ENCODE assay signal across 16 mouse cellular contexts in the genomic region with DNA sequence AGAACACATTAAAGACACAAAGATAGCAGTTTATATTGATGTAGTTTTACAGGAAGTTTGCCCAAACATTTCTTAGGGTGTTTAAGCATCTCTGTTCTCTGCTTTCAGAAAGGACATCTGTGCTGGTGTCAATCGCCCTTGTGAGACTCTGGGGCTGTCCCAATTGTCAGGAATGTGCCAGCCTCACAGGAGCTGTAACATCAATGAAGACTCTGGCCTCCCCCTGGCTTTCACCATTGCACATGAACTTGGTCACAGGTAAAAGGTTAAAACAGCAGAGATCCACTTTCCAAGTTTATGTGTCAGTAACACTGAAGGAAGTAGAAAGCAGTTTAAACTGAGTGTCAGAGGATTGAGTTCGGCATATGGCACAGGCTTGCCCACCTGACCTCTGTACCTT.
DNase-seq lines count a peak whose midpoint lies in the region; TF ChIP-seq lines count a peak whose summit lies in the region.
"Had no signal": no experiment of that assay in that cellular context is flagged by ENCODE, and none has a peak within 500 bp of the region (broad histone marks: within the 10 kb centered on the region; RNA-seq: fewer than 3 reads in every experiment).

No protein-coding gene starts in this region.

- no peaks in the 10 kb centered on the region for H3K79me2 ChIP-seq in CH12.LX (replicated peaks; ENCODE audit: control insufficient read depth, extremely low read depth, insufficient read depth, poor library complexity, severe bottlenecking)

- TF ChIP-seq RAD21 in CH12.LX (IDR thresholded peaks at IDR 0.05; ENCODE audit: low read depth, low read length) = peak; percentile 35

- no peak overlapping the region for H3K27ac ChIP-seq in CH12.LX (ENCODE audit: insufficient read depth, low read depth)

- dilution Hi-C loops in CH12.LX (cut with MboI; ENCODE audit: extremely low pct_ligation_motif_present, extremely low pct_unique_long_range_greater_than_20kb, low sequenced_read_pairs) = no loop called here

- peak; percentile 35; the same call in 1 of the 2 replicates for TF ChIP-seq EP300 in CH12.LX (IDR thresholded peaks at IDR 0.05; ENCODE audit: low read length)

- no peaks in the 10 kb centered on the region for H3K9me3 ChIP-seq in CH12.LX (replicated peaks; ENCODE audit: low read length)
- H3K9me3 ChIP-seq: G1E had no signal

- H3K4me3 ChIP-seq in CH12.LX (replicated peaks in 1 of 3; ENCODE audit: low read depth in 2 of 3, low read length in 2 of 3, poor library complexity in 1 of 3) = no peak overlapping the region

- DNase-seq in heart, adult 11 months = peak; percentile 81
- DNase-seq in heart, postnatal 4 days = no peak
- DNase-seq in CH12.LX (ENCODE audit: extremely low read depth) = peak; percentile 69
- no peak for DNase-seq in layer of hippocampus, postnatal 10 days (ENCODE audit: low spot score in 2 of 2)
- DNase-seq: adrenal gland, adult 2 months; adrenal gland, adult 8-10 months; adrenal gland, postnatal 10 days; adrenal gland, postnatal 14 days; adrenal gland, postnatal 25 days; adrenal gland, postnatal 36 days; B cell, adult 2 months; cerebellum, adult 11 months; cerebellum, adult 11-12 months; cerebellum, adult 18-20 months; cerebellum, adult 2 months had no signal

- H3K9ac ChIP-seq in CH12.LX (ENCODE audit: insufficient read depth, low read depth) = no peak overlapping the region

- peaks cover 6 to 70% of the 10 kb centered on the region in 2 experiments; a peak in 3 of 4 replicates for H3K4me1 ChIP-seq in CH12.LX (ENCODE audit: control insufficient read depth in 1 of 2, insufficient read depth in 2 of 2)

- in situ Hi-C loops in CH12.LX (cut with MboI; ENCODE audit: low pct_ligation_motif_present, low pct_unique_long_range_greater_than_20kb, low sequenced_read_pairs) = loop anchor here (5.0 kb wide), 1 partner anchor 84 kb away; no protein-coding TSS in a partner anchor

- H3K4me2 ChIP-seq in CH12.LX (ENCODE audit: insufficient read depth, low read depth, poor library complexity, severe bottlenecking) = no peak overlapping the region

- H3K36me3 ChIP-seq in CH12.LX (replicated peaks in 1 of 2; ENCODE audit: control insufficient read depth in 1 of 2, insufficient read depth in 1 of 2, low read length in 1 of 2) = no peaks in the 10 kb centered on the region
- H3K36me3 ChIP-seq: G1E had no signal

- peak in 1 of 2 experiments; percentile 22; a peak in 1 of 4 replicates for TF ChIP-seq CTCF in CH12.LX (conservative IDR thresholded peaks at IDR 0.05 in 1 of 2, IDR thresholded peaks at IDR 0.05 in 1 of 2; ENCODE audit: low read depth in 2 of 2, low read length in 2 of 2)

- no peak for TF ChIP-seq POLR2A in CH12.LX (IDR thresholded peaks at IDR 0.05; ENCODE audit: low read depth, low read length)

- H3K27me3 ChIP-seq in CH12.LX (replicated peaks) = no peaks in the 10 kb centered on the region

TF ChIP-seq in CH12.LX, 34 proteins besides CTCF, POLR2A, EP300 and RAD21:
- TF ChIP-seq BHLHE40 (IDR thresholded peaks at IDR 0.05; ENCODE audit: low read depth, low read length) (peak; percentile 58), USF1 (IDR thresholded peaks at IDR 0.05; ENCODE audit: low read depth, low read length) (no peak), IRF4 (IDR thresholded peaks at IDR 0.05; ENCODE audit: low read depth, low read length) (peak; percentile 58), ELF1 (IDR thresholded peaks at IDR 0.05; ENCODE audit: low read depth, low read length) (0 out of 2 replicates have a peak, but pooled peaks have one; percentile 21), MEF2A (IDR thresholded peaks at IDR 0.05; ENCODE audit: borderline replicate concordance, low read depth, low read length) (0 out of 2 replicates have a peak, but pooled peaks have one; percentile 38), NRF1 (IDR thresholded peaks at IDR 0.05; ENCODE audit: low read depth, low read length) (no peak), NELFE (IDR thresholded peaks at IDR 0.05; ENCODE audit: low read depth, low read length) (no peak), MAX (IDR thresholded peaks at IDR 0.05; ENCODE audit: low read length) (0 out of 2 replicates have a peak, but pooled peaks have one; percentile 12), ZMIZ1 (IDR thresholded peaks at IDR 0.05; ENCODE audit: low read depth, low read length) (no peak), GABPA (IDR thresholded peaks at IDR 0.05; ENCODE audit: insufficient replicate concordance, low read depth, low read length) (no peak), PAX5 (IDR thresholded peaks at IDR 0.05; ENCODE audit: low read length) (no peak), TCF12 (IDR thresholded peaks at IDR 0.05; ENCODE audit: low read depth, low read length) (peak; percentile 53; the same call in 1 of the 2 replicates), E2F4 (IDR thresholded peaks at IDR 0.05; ENCODE audit: insufficient replicate concordance, low read depth, low read length) (no peak), MAZ (IDR thresholded peaks at IDR 0.05; ENCODE audit: low read depth, low read length) (no peak), SIN3A (IDR thresholded peaks at IDR 0.05; ENCODE audit: low read length) (no peak), JUND (conservative IDR thresholded peaks at IDR 0.05; ENCODE audit: low read depth, low read length) (no peak), SMC3 (IDR thresholded peaks at IDR 0.05; ENCODE audit: low read depth, low read length) (peak; percentile 46), CHD1 (IDR thresholded peaks at IDR 0.05; ENCODE audit: low read depth, low read length) (no peak), POLR2AphosphoS2 (IDR thresholded peaks at IDR 0.05; ENCODE audit: low read depth, low read length) (no peak), USF2 (conservative IDR thresholded peaks at IDR 0.05; ENCODE audit: low read depth, low read length) (no peak), ZNF384 (IDR thresholded peaks at IDR 0.05; ENCODE audit: low read depth, low read length) (no peak), TBP (conservative IDR thresholded peaks at IDR 0.05; ENCODE audit: low read depth, low read length) (no peak), MYC (IDR thresholded peaks at IDR 0.05; ENCODE audit: low read depth, low read length) (no peak), JUN (IDR thresholded peaks at IDR 0.05; ENCODE audit: insufficient read depth, low read depth, low read length) (no peak), ETS1 (conservative IDR thresholded peaks at IDR 0.05; ENCODE audit: low read depth, low read length) (peak; percentile 43), CHD2 (IDR thresholded peaks at IDR 0.05; ENCODE audit: low read length) (no peak), ZC3H11A (IDR thresholded peaks at IDR 0.05; ENCODE audit: low read depth, low read length) (no peak)

Comparison
In these comparisons a context has a peak if more than half of its experiments do, and no peak if none do; other contexts are left out.
1. DNase-seq: peak in heart, adult 11 months (single experiment) and CH12.LX (single experiment); none in heart, postnatal 4 days (single experiment) and layer of hippocampus, postnatal 10 days (0 of 2).